Mouse (Mus musculus): ENCODE measurements around the gene Mtg2. TPM values are rescaled to one million over a fixed set of nuclear protein-coding genes. Genes with fewer than 3 reads are reported as not detected.

The Mtg2 gene
- polyA plus RNA-seq (2012; rRNA removed), result 38.6 and 40.5 TPM in 2 replicates

GRCm38 (mm10) chr2:180070481-180071453 is at the start of gene Mtg2:
Gene Mtg2 (plus strand): TSS chr2:180070588.

DNA sequence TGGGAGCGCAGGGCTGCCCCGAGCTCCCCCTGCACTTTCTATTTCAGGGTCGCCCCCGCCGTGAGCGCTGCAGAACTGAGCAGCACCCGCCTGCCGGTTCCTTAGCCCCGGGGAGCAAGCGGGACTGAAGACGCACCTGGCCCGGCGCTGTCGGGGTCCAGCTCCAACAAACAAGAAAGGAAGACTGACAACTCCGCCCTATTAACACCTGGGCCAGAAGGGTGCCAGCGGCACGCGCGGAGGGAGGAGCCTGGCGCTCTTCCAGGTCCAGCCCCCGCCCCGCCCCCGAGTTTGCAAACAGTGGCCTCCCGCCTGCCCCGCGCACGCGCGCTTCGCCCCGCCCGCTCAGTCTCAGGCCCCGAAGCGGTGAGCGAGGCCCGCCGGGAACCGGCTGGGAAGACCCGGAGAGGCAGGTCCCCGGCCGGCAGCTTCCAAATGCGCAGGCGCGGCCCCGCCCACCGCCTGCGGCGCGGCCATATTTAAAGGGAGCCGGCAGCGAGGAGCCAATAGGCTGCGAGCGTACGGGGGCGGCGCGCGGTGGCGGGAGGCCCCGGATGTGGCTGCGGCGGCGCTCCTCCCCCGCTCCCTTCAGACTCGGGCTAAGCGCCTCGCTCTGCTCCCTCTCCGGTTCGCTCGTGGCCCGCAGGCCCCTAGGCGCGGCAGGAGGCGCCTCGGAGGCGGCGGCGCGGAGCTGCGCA is 45.8 kb upstream of the Mtg2 start, which contains the start of gene Lsm14b:
TSS of gene Lsm14b (plus strand) at position 587 of the 698 bp plus-strand sequence.

DNA sequence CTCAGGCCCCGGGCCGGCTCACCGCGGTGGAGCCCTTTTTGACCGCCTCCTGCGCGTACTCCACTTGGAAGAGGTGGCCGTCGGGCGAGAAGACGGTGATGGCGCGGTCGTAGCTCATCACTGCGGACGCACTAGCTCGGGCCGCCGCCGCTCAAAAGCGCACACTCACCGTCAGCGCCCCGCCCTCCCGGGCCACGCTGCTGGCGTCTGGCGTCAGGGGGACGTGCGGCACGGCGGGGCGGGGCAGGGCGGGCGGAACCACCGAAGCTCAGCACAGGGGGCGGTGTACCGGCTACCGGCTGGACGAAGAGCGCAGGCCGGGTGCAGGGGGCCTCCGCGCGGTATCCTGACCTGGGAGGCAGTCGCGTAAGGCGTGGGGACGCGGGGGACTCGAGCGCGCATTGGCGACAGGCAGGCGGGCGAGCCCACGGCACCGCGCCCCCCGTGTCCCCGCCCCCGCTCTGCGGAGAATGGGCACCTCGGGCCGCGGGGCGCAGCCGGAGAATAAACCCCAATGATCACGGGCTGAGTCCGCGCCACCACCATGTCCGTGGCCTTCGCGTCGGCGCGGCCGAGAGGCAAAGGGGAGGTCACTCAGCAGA is 28.0 kb upstream of the Mtg2 start, which contains the start of the genes Psma7 and Ss18l1:
TSS of gene Psma7 (minus strand) at position 178 of the 602 bp plus-strand sequence.
TSS of gene Ss18l1 (plus strand) at position 254 of the 602 bp plus-strand sequence.

GRCm38 (mm10) chr2:180103978-180104658 is 33.7 kb downstream of the Mtg2 start, which contains the start of gene Hrh3:
Gene Hrh3 (minus strand): TSS chr2:180104488.

DNA sequence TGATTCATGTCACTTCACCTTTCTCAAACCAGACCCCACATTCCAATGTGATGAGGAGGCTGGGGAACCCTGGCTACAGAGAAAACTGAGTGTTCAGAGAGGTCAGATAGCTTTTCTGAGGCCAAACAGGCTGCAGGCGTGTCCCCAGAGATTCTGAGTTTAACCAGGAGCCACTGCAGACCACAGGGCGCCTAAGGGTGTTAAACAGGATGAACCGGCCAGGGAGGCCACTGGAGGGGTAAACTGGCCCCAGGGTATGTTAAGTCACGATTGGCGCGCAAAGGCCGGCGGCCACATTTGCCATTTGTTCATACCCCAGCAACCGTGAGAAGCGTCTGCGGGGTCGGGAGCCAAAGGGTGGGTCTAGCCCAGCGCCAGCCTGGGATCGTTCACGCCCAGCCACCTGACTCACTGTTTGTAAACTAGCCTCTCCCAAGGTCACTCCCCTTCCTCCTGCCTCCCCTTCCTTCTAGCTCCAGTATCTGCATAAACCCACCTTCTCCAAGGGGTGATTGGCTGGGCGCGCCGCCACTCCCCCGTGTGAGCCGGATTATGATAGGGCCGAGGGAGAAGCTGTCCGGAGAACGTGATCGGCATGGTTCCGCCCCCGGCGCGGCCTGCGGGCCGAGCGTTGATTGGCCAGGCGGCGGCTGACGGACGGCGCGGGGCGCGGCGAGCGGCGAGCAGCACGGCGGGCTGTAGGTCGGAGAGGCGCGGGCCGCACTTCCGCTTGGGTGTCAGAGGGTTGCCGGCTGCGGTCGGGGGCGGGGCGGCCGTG is 48.5 kb downstream of the Mtg2 start, which contains the start of gene Osbpl2:
TSS of gene Osbpl2 (plus strand) at position 646 of the 778 bp plus-strand sequence.

Other genes with a start within 250 kb of the Mtg2 start
- gene Taf4, start 93.9 kb upstream of the Mtg2 start, polyA plus RNA-seq (2012; rRNA removed), result 15.2 and 16.7 TPM in 2 replicates
- gene Lsm14b, start 45.6 kb upstream of the Mtg2 start, polyA plus RNA-seq (2012; rRNA removed), result 148 and 176 TPM in 2 replicates
- 342 and 356 TPM in 2 replicates for gene Psma7, start 28.2 kb upstream of the Mtg2 start, polyA plus RNA-seq (2012; rRNA removed)
- 51.1 and 57.3 TPM in 2 replicates for gene Ss18l1, start 28.1 kb upstream of the Mtg2 start, polyA plus RNA-seq (2012; rRNA removed)
- 7.8 and 9.2 TPM in 2 replicates for gene Hrh3, start 33.9 kb downstream of the Mtg2 start, polyA plus RNA-seq (2012; rRNA removed)
- 48.9 and 49.4 TPM in 2 replicates for gene Osbpl2, start 48.7 kb downstream of the Mtg2 start, polyA plus RNA-seq (2012; rRNA removed)
- gene Adrm1, start 100.9 kb downstream of the Mtg2 start, polyA plus RNA-seq (2012; rRNA removed), result 85.9 and 102 TPM in 2 replicates
- gene Lama5, start 155.3 kb downstream of the Mtg2 start, polyA plus RNA-seq (2012; rRNA removed), result 6.8 and 7.1 TPM in 2 replicates
- gene Rps21, start 186.8 kb downstream of the Mtg2 start, polyA plus RNA-seq (2012; rRNA removed), result 2,485 and 2,694 TPM in 2 replicates
- gene Cables2, start 202.9 kb downstream of the Mtg2 start, polyA plus RNA-seq (2012; rRNA removed), result 57.8 and 58.0 TPM in 2 replicates
- gene Rbbp8nl, start 219.3 kb downstream of the Mtg2 start, polyA plus RNA-seq (2012; rRNA removed), result 0.03 TPM in 1 of 2 replicates, not detected in the other